Mouse (Mus musculus) layer of hippocampus, postnatal 10 days (tissue): ENCODE data around the gene Prss57. TPM values are rescaled to one million over a fixed set of nuclear protein-coding genes. Genes with fewer than 3 reads are reported as not detected.

Source experiments
- DNase-seq, 2 experiments: peaks; one replicate each; pipeline ENCODE4 v3.0.0; 2021; ENCODE audit warnings: low spot score in 2 of 2
- total RNA-seq, 2 experiments: library from RNA; stranded (reverse); gene quantifications; 2 replicates each; pipeline ENCODE4 v1.2.3; 2021

The Prss57 gene
- total RNA-seq, 2 experiments from 2014 or later: 0.21 to 0.31 TPM

GRCm38 (mm10) chr10:79808728-79809127 lies 18.0 kb upstream of the Prss57 start:
- no peak for DNase-seq

GRCm38 (mm10) chr10:79807826-79808225 lies 17.1 kb upstream of the Prss57 start:
- DNase-seq: no peak

- no peak for DNase-seq
Measured at GRCm38 (mm10) chr10:79806972-79807371, 16.2 kb upstream of the Prss57 start.

- DNase-seq: no peak
Measured at GRCm38 (mm10) chr10:79806331-79806730, 15.6 kb upstream of the Prss57 start.

- DNase-seq: no peak
Measured at GRCm38 (mm10) chr10:79805636-79806035, 14.9 kb upstream of the Prss57 start.

GRCm38 (mm10) chr10:79803716-79804323 lies 13.1 kb upstream of the Prss57 start:
- peak; percentile 89 to 94 for DNase-seq

- no peak for DNase-seq
Measured at GRCm38 (mm10) chr10:79802331-79802971, 11.7 kb upstream of the Prss57 start.

- no peak for DNase-seq
Measured at GRCm38 (mm10) chr10:79801837-79802236, 11.1 kb upstream of the Prss57 start.

GRCm38 (mm10) chr10:79800508-79800907 lies 9.7 kb upstream of the Prss57 start:
- no peak for DNase-seq

GRCm38 (mm10) chr10:79798289-79798928 lies 7.6 kb upstream of the Prss57 start:
- no peak for DNase-seq

GRCm38 (mm10) chr10:79797326-79797725 lies 6.6 kb upstream of the Prss57 start:
- no peak for DNase-seq

- no peak for DNase-seq
Measured at GRCm38 (mm10) chr10:79795905-79796304, 5.1 kb upstream of the Prss57 start.

GRCm38 (mm10) chr10:79794491-79794931 lies 3.8 kb upstream of the Prss57 start:
- DNase-seq: peak; percentile 41 to 52

- DNase-seq: peak; percentile 41 to 60
Measured at GRCm38 (mm10) chr10:79793738-79794490, 3.2 kb upstream of the Prss57 start.

- DNase-seq: peak; percentile 84 to 91
Measured at GRCm38 (mm10) chr10:79793051-79793737, 2.4 kb upstream of the Prss57 start, which contains the start of gene Palm. Palm (plus strand) TSS chr10:79793572.

GRCm38 (mm10) chr10:79792339-79793040 lies 1.7 kb upstream of the Prss57 start:
- DNase-seq: no peak

GRCm38 (mm10) chr10:79789581-79789980 lies 1.2 kb downstream of the Prss57 start:
- DNase-seq: no peak

GRCm38 (mm10) chr10:79788386-79789158 lies 2.2 kb downstream of the Prss57 start:
- DNase-seq: peak; percentile 84 to 88
